Mouse (Mus musculus): ENCODE measurements around the gene Tyro3. TPM values are rescaled to one million over a fixed set of nuclear protein-coding genes. Genes with fewer than 3 reads are reported as not detected.

The Tyro3 gene
- polyA plus RNA-seq, 1 experiment from 2014 or later: 20.0 TPM

DNA sequence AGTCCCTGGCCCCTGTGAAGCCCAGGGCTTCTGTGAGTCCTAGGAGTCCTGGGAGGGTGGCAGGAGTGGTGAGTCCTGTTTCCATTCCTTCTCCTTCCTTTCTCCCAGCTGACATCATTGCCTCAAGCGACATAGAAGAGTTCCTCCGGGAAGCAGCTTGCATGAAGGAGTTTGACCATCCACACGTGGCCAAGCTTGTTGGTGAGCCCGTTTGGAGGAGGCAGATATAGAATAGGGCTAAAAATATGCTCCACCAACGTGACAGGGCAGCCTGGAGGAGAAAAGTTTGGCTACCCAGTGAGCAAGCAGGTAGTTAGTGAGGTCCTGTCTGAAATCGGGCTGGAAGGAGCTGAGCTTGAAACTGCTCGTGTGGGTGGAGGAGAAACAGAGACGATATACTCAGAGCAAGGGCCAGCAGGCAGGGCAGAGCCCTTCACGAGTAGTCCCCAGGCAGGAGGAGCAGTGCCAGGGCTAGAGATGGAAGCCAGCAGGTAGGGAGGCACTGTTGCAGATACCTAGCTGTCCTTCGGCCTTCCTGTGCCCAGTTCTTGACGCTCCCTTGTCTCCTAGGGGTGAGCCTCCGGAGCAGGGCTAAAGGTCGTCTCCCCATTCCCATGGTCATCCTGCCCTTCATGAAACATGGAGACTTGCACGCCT is 14.1 kb downstream of the Tyro3 start:
- WGBS: 89% methylated on average over 14 of the region's 14 CpGs
- H3K9me3 ChIP-seq (ENCODE audit: control insufficient read depth, low read length): no peaks in the 10 kb centered on the region
- H3K27ac ChIP-seq (replicated peaks; ENCODE audit: low read depth, low read length): no peak overlapping the region

DNA sequence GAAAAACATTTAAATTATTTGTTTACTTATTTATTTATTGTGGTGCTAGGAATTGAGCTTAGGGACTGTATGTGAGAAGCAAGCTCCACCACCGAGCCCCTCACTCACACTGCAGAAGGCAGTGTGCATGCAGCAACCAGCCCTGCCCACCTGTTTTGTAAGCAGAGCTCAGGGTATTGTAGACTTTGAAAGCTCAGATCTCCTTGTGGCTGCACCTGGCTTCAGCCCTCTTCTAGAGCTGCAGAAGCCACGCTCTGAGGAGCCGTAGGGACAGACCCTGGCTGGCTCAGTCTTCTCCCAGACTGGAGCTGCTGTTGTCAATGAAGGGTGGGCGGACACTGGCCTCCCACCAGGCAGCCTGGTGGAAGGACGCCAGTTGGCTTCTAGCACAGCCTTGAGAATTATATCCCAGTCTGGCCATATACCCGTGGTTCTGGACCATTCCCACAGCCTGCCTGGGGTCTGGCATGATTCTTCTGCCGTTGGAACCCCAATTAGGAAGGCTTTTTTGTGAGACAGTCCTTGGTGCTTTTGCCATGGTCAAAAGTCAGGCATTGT is 16.9 kb downstream of the Tyro3 start:
- WGBS: 71% methylated on average over 7 of the region's 7 CpGs
- no peaks in the 10 kb centered on the region for H3K9me3 ChIP-seq (ENCODE audit: control insufficient read depth, low read length)
- no peaks in the 10 kb centered on the region for H3K4me1 ChIP-seq (ENCODE audit: control insufficient read depth, insufficient read depth, low read length)
- H3K27me3 ChIP-seq (ENCODE audit: control insufficient read depth, insufficient read depth, low read length): no peaks in the 10 kb centered on the region
- H3K36me3 ChIP-seq (ENCODE audit: control insufficient read depth, insufficient read depth, low read length): peaks cover 59% of the 10 kb centered on the region
- H3K4me3 ChIP-seq (replicated peaks; ENCODE audit: low read depth, low read length): no peak overlapping the region
- H3K4me2 ChIP-seq (ENCODE audit: low read length): no peak overlapping the region
- no peak overlapping the region for H3K9ac ChIP-seq (replicated peaks; ENCODE audit: low read length)
- peak; percentile 45 for DNase-seq
- no peak for ATAC-seq (ENCODE audit: low FRiP score, low TSS enrichment)
- no peak overlapping the region for H3K27ac ChIP-seq (replicated peaks; ENCODE audit: low read depth, low read length)

More for the DNA sequence above, 14.1 kb downstream of the Tyro3 start:
- no peaks in the 10 kb centered on the region for H3K4me1 ChIP-seq (ENCODE audit: control insufficient read depth, insufficient read depth, low read length)
- no peak for DNase-seq
- no peak overlapping the region for H3K4me3 ChIP-seq (replicated peaks; ENCODE audit: low read depth, low read length)
- ATAC-seq (ENCODE audit: low FRiP score, low TSS enrichment): no peak
- no peaks in the 10 kb centered on the region for H3K27me3 ChIP-seq (ENCODE audit: control insufficient read depth, insufficient read depth, low read length)
- no peak overlapping the region for H3K4me2 ChIP-seq (ENCODE audit: low read length)
- H3K36me3 ChIP-seq (ENCODE audit: control insufficient read depth, insufficient read depth, low read length): peaks cover 64% of the 10 kb centered on the region
- no peak overlapping the region for H3K9ac ChIP-seq (replicated peaks; ENCODE audit: low read length)

DNA sequence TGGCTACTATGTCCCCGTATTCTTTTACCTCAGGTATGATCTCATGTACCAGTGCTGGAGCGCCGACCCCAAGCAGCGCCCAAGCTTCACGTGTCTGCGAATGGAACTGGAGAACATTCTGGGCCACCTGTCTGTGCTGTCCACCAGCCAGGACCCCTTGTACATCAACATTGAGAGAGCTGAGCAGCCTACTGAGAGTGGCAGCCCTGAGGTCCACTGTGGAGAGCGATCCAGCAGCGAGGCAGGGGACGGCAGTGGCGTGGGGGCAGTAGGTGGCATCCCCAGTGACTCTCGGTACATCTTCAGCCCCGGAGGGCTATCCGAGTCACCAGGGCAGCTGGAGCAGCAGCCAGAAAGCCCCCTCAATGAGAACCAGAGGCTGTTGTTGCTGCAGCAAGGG is 19.1 kb downstream of the Tyro3 start:
- DNase-seq: no peak
- no peak overlapping the region for H3K4me2 ChIP-seq (ENCODE audit: low read length)
- H3K9me3 ChIP-seq (ENCODE audit: control insufficient read depth, low read length): no peaks in the 10 kb centered on the region
- 95% methylated on average over 13 of the region's 13 CpGs for WGBS
- no peaks in the 10 kb centered on the region for H3K27me3 ChIP-seq (ENCODE audit: control insufficient read depth, insufficient read depth, low read length)
- no peak overlapping the region for H3K9ac ChIP-seq (replicated peaks; ENCODE audit: low read length)
- H3K27ac ChIP-seq (replicated peaks; ENCODE audit: low read depth, low read length): no peak overlapping the region
- no peak for ATAC-seq (ENCODE audit: low FRiP score, low TSS enrichment)
- no peak overlapping the region for H3K4me3 ChIP-seq (replicated peaks; ENCODE audit: low read depth, low read length)
- no peaks in the 10 kb centered on the region for H3K4me1 ChIP-seq (ENCODE audit: control insufficient read depth, insufficient read depth, low read length)
- peaks cover 39% of the 10 kb centered on the region for H3K36me3 ChIP-seq (ENCODE audit: control insufficient read depth, insufficient read depth, low read length)

DNA sequence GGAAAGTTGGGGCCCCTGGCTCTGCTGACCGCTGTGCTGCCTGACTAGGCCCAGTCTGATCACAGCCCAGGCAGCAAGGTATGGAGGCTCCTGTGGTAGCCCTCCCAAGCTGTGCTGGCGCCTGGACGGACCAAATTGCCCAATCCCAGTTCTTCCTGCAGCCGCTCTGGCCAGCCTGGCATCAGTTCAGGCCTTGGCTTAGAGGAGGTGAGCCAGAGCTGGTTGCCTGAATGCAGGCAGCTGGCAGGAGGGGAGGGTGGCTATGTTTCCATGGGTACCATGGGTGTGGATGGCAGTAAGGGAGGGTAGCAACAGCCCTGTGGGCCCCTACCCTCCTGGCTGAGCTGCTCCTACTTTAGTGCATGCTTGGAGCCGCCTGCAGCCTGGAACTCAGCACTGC is 19.5 kb downstream of the Tyro3 start:
- Histone ChIP-seq H3K27ac (replicated peaks; ENCODE audit: low read depth, low read length) (no peak overlapping the region), H3K9ac (replicated peaks; ENCODE audit: low read length) (no peak overlapping the region), H3K4me2 (ENCODE audit: low read length) (no peak overlapping the region), H3K4me3 (replicated peaks; ENCODE audit: low read depth, low read length) (no peak overlapping the region), H3K9me3 (ENCODE audit: control insufficient read depth, low read length) (no peaks in the 10 kb centered on the region), H3K36me3 (ENCODE audit: control insufficient read depth, insufficient read depth, low read length) (peaks cover 36% of the 10 kb centered on the region), H3K27me3 (ENCODE audit: control insufficient read depth, insufficient read depth, low read length) (no peaks in the 10 kb centered on the region), H3K4me1 (ENCODE audit: control insufficient read depth, insufficient read depth, low read length) (no peaks in the 10 kb centered on the region)
- DNase-seq (peak; percentile 47), ATAC-seq (ENCODE audit: low FRiP score, low TSS enrichment) (peak; percentile 55; the same call in 1 of the 2 replicates)
- WGBS: 84% methylated on average over 5 of the region's 5 CpGs

DNA sequence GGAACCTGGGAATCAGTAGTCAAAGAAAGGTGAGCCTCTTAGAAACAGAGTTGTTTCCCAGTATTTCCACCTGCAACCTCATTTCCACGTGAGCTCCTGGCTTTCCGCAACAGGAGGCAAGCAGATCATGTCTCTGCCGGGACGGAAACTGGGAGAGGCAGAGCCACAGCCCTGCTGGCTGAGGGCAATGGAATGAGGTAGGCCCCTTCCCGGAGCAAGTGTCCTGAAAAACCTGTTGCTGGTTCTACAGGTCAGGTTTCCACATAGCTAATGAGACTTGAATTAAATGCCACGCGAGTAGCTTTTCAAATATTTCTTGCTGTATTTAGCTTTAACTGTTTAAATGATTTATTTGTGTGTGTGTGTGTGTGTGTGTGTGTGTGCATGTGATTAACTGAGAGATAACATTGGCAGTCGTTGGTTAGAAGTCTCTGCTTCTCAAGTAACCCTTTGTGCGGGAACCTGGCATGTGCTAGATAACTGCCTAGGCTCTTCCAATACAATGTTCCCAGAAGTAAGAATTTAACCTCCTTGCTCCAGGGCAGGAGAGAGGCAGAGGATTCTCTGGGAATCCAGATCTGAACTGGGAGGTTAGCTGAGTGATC is 21.2 kb downstream of the Tyro3 start:
- H3K9me3 ChIP-seq (ENCODE audit: control insufficient read depth, low read length): no peaks in the 10 kb centered on the region
- no peak overlapping the region for H3K9ac ChIP-seq (replicated peaks; ENCODE audit: low read length)
- H3K27me3 ChIP-seq (ENCODE audit: control insufficient read depth, insufficient read depth, low read length): no peaks in the 10 kb centered on the region
- no peak overlapping the region for H3K4me2 ChIP-seq (ENCODE audit: low read length)
- H3K4me3 ChIP-seq (replicated peaks; ENCODE audit: low read depth, low read length): no peak overlapping the region
- peaks cover 19% of the 10 kb centered on the region; the same call in 1 of the 2 replicates for H3K36me3 ChIP-seq (ENCODE audit: control insufficient read depth, insufficient read depth, low read length)
- WGBS: 74% methylated on average over 9 of the region's 9 CpGs
- ATAC-seq (ENCODE audit: low FRiP score, low TSS enrichment) (no peak), DNase-seq (no peak)
- no peaks in the 10 kb centered on the region for H3K4me1 ChIP-seq (ENCODE audit: control insufficient read depth, insufficient read depth, low read length)
- H3K27ac ChIP-seq (replicated peaks; ENCODE audit: low read depth, low read length): no peak overlapping the region

DNA sequence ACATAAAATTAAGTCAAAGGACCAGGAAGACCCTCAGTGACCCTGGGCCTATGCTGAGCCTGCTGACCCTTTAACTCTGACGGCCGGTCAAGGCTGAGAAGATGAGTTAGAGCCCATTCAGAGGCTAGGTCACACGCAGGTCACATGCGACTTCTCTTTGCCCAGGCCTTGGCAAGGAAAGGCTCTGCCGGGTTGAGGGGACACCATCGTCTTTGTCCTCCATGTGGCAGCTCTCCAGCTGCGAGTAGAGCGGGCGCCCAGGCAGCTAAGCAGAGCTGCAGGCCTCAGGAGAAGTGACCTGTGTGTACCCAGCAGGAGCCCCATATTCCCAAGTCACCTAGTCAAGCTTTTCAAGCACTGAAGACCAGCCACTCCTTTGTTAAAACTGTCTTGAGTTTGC is 23.6 kb downstream of the Tyro3 start:
- Histone ChIP-seq H3K36me3 (ENCODE audit: control insufficient read depth, insufficient read depth, low read length) (peaks cover 11% of the 10 kb centered on the region; the same call in 1 of the 2 replicates), H3K27me3 (ENCODE audit: control insufficient read depth, insufficient read depth, low read length) (no peaks in the 10 kb centered on the region), H3K4me2 (ENCODE audit: low read length) (no peak overlapping the region), H3K4me1 (ENCODE audit: control insufficient read depth, insufficient read depth, low read length) (no peaks in the 10 kb centered on the region), H3K9ac (replicated peaks; ENCODE audit: low read length) (no peak overlapping the region), H3K27ac (replicated peaks; ENCODE audit: low read depth, low read length) (no peak overlapping the region), H3K4me3 (replicated peaks; ENCODE audit: low read depth, low read length) (no peak overlapping the region), H3K9me3 (ENCODE audit: control insufficient read depth, low read length) (no peaks in the 10 kb centered on the region)
- WGBS: 81% methylated on average over 9 of the region's 9 CpGs
- peak; percentile 7 for DNase-seq
- ATAC-seq (ENCODE audit: low FRiP score, low TSS enrichment): no peak

DNA sequence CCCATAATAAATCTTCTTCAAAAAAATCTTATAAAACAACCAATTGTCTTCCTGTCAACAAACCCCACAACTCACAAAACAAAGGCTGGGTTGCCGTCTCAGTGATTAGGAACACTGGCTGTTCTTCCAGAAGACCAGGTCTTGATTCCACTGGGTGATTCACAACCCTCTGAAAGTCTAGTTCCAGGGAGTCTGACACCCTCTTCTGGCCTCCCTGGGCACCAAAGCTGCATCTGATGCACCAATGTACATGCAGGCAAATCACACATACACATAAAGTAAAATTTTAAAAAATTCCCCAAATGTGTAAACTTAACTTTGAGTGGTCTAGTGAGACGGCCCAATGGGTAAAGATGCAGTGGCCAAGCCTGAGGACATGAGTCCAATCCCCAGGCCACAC is 33.0 kb downstream of the Tyro3 start:
- H3K9ac ChIP-seq (replicated peaks; ENCODE audit: low read length): no peak overlapping the region

DNA sequence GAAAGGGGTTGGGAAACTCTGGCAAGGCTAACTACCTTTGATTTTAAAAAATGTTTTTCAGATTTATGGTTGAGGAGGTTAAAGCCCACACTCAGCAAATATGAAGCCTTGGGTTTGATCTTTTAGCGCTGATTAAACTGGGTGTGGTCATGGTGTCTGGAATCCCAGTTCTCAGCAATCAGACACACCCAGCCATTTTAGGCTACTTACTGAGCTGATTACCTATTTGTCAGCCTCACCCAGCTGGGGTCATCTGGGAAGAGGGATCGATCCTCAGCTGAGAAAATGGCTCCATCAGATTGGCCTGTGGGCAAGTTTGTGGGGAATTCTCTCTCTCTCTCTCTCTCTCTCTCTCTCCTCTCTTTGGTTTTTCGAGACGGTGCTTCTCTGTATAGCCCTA is 36.7 kb downstream of the Tyro3 start:
- no peaks in the 10 kb centered on the region for H3K9me3 ChIP-seq (ENCODE audit: control insufficient read depth, low read length)
- no peak overlapping the region for H3K4me2 ChIP-seq (ENCODE audit: low read length)
- no peak overlapping the region for H3K9ac ChIP-seq (replicated peaks; ENCODE audit: low read length)
- H3K4me1 ChIP-seq (ENCODE audit: control insufficient read depth, insufficient read depth, low read length): no peaks in the 10 kb centered on the region
- WGBS: 86% methylated on average over 4 of the region's 4 CpGs
- no peaks in the 10 kb centered on the region for H3K27me3 ChIP-seq (ENCODE audit: control insufficient read depth, insufficient read depth, low read length)
- H3K36me3 ChIP-seq (ENCODE audit: control insufficient read depth, insufficient read depth, low read length): no peaks in the 10 kb centered on the region
- DNase-seq (no peak), ATAC-seq (ENCODE audit: low FRiP score, low TSS enrichment) (no peak)
- H3K4me3 ChIP-seq (replicated peaks; ENCODE audit: low read depth, low read length): no peak overlapping the region
- no peak overlapping the region for H3K27ac ChIP-seq (replicated peaks; ENCODE audit: low read depth, low read length)

More for the DNA sequence above, 33.0 kb downstream of the Tyro3 start:
- H3K4me1 ChIP-seq (ENCODE audit: control insufficient read depth, insufficient read depth, low read length): no peaks in the 10 kb centered on the region
- H3K4me3 ChIP-seq (replicated peaks; ENCODE audit: low read depth, low read length): no peak overlapping the region
- no peaks in the 10 kb centered on the region for H3K9me3 ChIP-seq (ENCODE audit: control insufficient read depth, low read length)
- ATAC-seq (ENCODE audit: low FRiP score, low TSS enrichment) (no peak), DNase-seq (no peak)
- no peaks in the 10 kb centered on the region for H3K27me3 ChIP-seq (ENCODE audit: control insufficient read depth, insufficient read depth, low read length)
- H3K27ac ChIP-seq (replicated peaks; ENCODE audit: low read depth, low read length): no peak overlapping the region
- no peaks in the 10 kb centered on the region for H3K36me3 ChIP-seq (ENCODE audit: control insufficient read depth, insufficient read depth, low read length)
- 72% methylated on average over 2 of the region's 2 CpGs for WGBS
- H3K4me2 ChIP-seq (ENCODE audit: low read length): no peak overlapping the region

DNA sequence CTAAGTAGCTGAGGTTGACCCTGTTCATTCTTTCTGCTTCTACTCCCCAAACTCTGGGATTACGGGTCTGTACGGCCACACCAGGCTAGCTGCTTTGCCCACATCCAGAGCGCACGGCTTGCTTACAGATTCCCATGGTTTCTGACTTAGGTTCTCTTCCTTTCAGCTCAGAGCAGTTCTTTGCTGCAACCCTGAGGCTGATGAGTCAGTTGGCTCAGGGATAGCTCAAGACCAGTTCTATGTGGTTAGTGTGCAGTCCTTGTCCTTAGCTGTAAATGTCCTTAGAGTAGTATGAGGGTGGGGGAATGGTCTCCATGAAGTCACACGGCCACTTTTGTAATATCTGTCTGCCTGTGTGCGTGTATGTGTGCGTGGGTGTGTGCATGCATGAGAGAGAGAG is 40.1 kb downstream of the Tyro3 start:
- no peak overlapping the region for H3K4me3 ChIP-seq (replicated peaks; ENCODE audit: low read depth, low read length)
- DNase-seq: no peak
- 93% methylated on average over 7 of the region's 7 CpGs for WGBS
- no peaks in the 10 kb centered on the region for H3K27me3 ChIP-seq (ENCODE audit: control insufficient read depth, insufficient read depth, low read length)
- H3K27ac ChIP-seq (replicated peaks; ENCODE audit: low read depth, low read length): no peak overlapping the region
- no peak overlapping the region for H3K4me2 ChIP-seq (ENCODE audit: low read length)
- no peak overlapping the region for H3K9ac ChIP-seq (replicated peaks; ENCODE audit: low read length)
- H3K9me3 ChIP-seq (ENCODE audit: control insufficient read depth, low read length): no peaks in the 10 kb centered on the region
- no peaks in the 10 kb centered on the region for H3K4me1 ChIP-seq (ENCODE audit: control insufficient read depth, insufficient read depth, low read length)
- H3K36me3 ChIP-seq (ENCODE audit: control insufficient read depth, insufficient read depth, low read length): no peaks in the 10 kb centered on the region
- ATAC-seq (ENCODE audit: low FRiP score, low TSS enrichment): no peak

All from midbrain, embryonic 14.5 days (tissue).